In genomic region chr19:32778411-32778810, GRCm38 (mm10) we compare ENCODE assay signal across 27 mouse cellular contexts. TPM values are rescaled to one million over a fixed set of nuclear protein-coding genes. Genes with fewer than 3 reads are reported as not detected.
DNase-seq lines count a peak whose midpoint lies in the region; ATAC-seq and TF ChIP-seq lines count a peak whose summit lies in the region.
"Had no signal": no experiment of that assay in that cellular context is flagged by ENCODE, and none has a peak within 500 bp of the region (broad histone marks: within the 10 kb centered on the region; RNA-seq: fewer than 3 reads in every experiment).

No protein-coding gene starts in this region.

- no peaks in the 10 kb centered on the region for H3K27me3 ChIP-seq in heart, embryonic 12.5 days (replicated peaks)
- no peaks in the 10 kb centered on the region for H3K27me3 ChIP-seq in heart, embryonic 11.5 days (ENCODE audit: control insufficient read depth, insufficient read depth, low read length)
- H3K27me3 ChIP-seq: embryonic facial prominence, embryonic 13.5 days; forebrain, embryonic 12.5 days; heart, embryonic 13.5 days; hindbrain, embryonic 13.5 days had no signal

- ATAC-seq in heart, embryonic 12.5 days (ENCODE audit: insufficient number of reproducible peaks, low FRiP score) = no peak
- no peak for ATAC-seq in heart, embryonic 11.5 days (replicated peaks; ENCODE audit: insufficient number of reproducible peaks, low FRiP score, low TSS enrichment)
- ATAC-seq in frontal cortex, adult (ENCODE audit: low TSS enrichment) = no peak
- ATAC-seq: activated CD4-positive, CD25-positive, alpha-beta regulatory T cell, adult 4 months; CD4-positive, CD25-positive, alpha-beta regulatory T cell, adult 4 months; forebrain, postnatal 0 days; hindbrain, embryonic 16.5 days; intestine, embryonic 16.5 days had no signal

- TF ChIP-seq CTCF in bone marrow macrophage, adult 2 months (IDR thresholded peaks at IDR 0.05; ENCODE audit: low read depth, low read length) = no peak

- H3K36me3 ChIP-seq in heart, embryonic 12.5 days = 0 out of 2 replicates have a peak, but pooled peaks cover 3% of the 10 kb centered on the region
- H3K36me3 ChIP-seq in heart, embryonic 11.5 days (ENCODE audit: control insufficient read depth, insufficient read depth, low read length) = no peaks in the 10 kb centered on the region
- H3K36me3 ChIP-seq in macrophage (ENCODE audit: inconsistent target) = no peaks in the 10 kb centered on the region
- H3K36me3 ChIP-seq: forebrain, embryonic 12.5 days; hindbrain, embryonic 13.5 days had no signal

- no peak overlapping the region for H3K9ac ChIP-seq in heart, embryonic 12.5 days
- no peak overlapping the region for H3K9ac ChIP-seq in heart, embryonic 11.5 days (ENCODE audit: low read depth, low read length)
- H3K9ac ChIP-seq: embryonic facial prominence, embryonic 13.5 days; forebrain, embryonic 12.5 days; forebrain, postnatal 0 days; heart, embryonic 13.5 days; hindbrain, embryonic 13.5 days had no signal

- H3K4me2 ChIP-seq in heart, embryonic 12.5 days = no peak overlapping the region
- H3K4me2 ChIP-seq in heart, embryonic 11.5 days = no peak overlapping the region
- H3K4me2 ChIP-seq: embryonic facial prominence, embryonic 13.5 days; forebrain, embryonic 12.5 days; heart, embryonic 13.5 days; hindbrain, embryonic 13.5 days had no signal

- peaks cover 3% of the 10 kb centered on the region; the same call in 1 of the 2 replicates for H3K4me1 ChIP-seq in heart, embryonic 12.5 days (replicated peaks)
- H3K4me1 ChIP-seq in heart, embryonic 11.5 days (ENCODE audit: control insufficient read depth, insufficient read depth, low read length) = 0 out of 2 replicates have a peak, but pooled peaks cover 5% of the 10 kb centered on the region
- peaks cover 36% of the 10 kb centered on the region for H3K4me1 ChIP-seq in bone marrow macrophage, adult 2 months (ENCODE audit: control insufficient read depth, insufficient read depth, low read length)

- H3K79me2 ChIP-seq in macrophage (ENCODE audit: inconsistent target) = peaks cover 100% of the 10 kb centered on the region

- no peak overlapping the region for H3K4me3 ChIP-seq in heart, embryonic 12.5 days
- H3K4me3 ChIP-seq in heart, embryonic 11.5 days (ENCODE audit: low read depth, low read length) = no peak overlapping the region
- no peak overlapping the region for H3K4me3 ChIP-seq in bone marrow macrophage, adult 2 months (ENCODE audit: insufficient read depth, low read length)
- H3K4me3 ChIP-seq in macrophage (ENCODE audit: inconsistent target) = no peak overlapping the region
- H3K4me3 ChIP-seq: embryonic facial prominence, embryonic 10.5 days; embryonic facial prominence, embryonic 13.5 days; erythroblast, embryonic 14.5 days; forebrain, embryonic 12.5 days; heart, embryonic 13.5 days; hindbrain, embryonic 10.5 days; hindbrain, embryonic 13.5 days had no signal

- no peak for TF ChIP-seq POLR2A in bone marrow macrophage, adult 2 months (IDR thresholded peaks at IDR 0.05; ENCODE audit: borderline replicate concordance, low read depth, low read length)

- DNase-seq in layer of hippocampus, adult 11-12 months (ENCODE audit: low spot score) = peak; percentile 2
- DNase-seq in layer of hippocampus, postnatal 14 days (ENCODE audit: low spot score in 2 of 2) = no peak
- DNase-seq: adrenal gland, adult 8-10 months; adrenal gland, postnatal 25 days; cerebellum, adult 11 months; cerebellum, adult 2 months; cerebellum, adult 9-11 months; cerebellum, postnatal 25 days; forebrain, postnatal 0 days; gastrocnemius, postnatal 25 days; kidney, adult 2 months had no signal

- H3K27ac ChIP-seq in heart, embryonic 12.5 days (ENCODE audit: poor library complexity, severe bottlenecking) = peak overlapping the region; percentile 35; the same call in 1 of the 2 replicates
- H3K27ac ChIP-seq in heart, embryonic 11.5 days (ENCODE audit: low read depth, low read length) = no peak overlapping the region
- peak overlapping the region; percentile 48 for H3K27ac ChIP-seq in bone marrow macrophage, adult 2 months (ENCODE audit: insufficient read depth, low read depth, low read length)
- 0 out of 2 replicates have a peak overlapping the region, but pooled peaks have one; percentile 24 for H3K27ac ChIP-seq in macrophage
- H3K27ac ChIP-seq: embryonic facial prominence, embryonic 10.5 days; embryonic facial prominence, embryonic 13.5 days; forebrain, embryonic 12.5 days; heart, embryonic 13.5 days; hindbrain, embryonic 10.5 days; hindbrain, embryonic 13.5 days had no signal

- no peaks in the 10 kb centered on the region for H3K9me3 ChIP-seq in heart, embryonic 12.5 days (replicated peaks)
- no peaks in the 10 kb centered on the region for H3K9me3 ChIP-seq in heart, embryonic 11.5 days (replicated peaks; ENCODE audit: control insufficient read depth, low read length)
- H3K9me3 ChIP-seq: embryonic facial prominence, embryonic 10.5 days; embryonic facial prominence, embryonic 13.5 days; forebrain, embryonic 12.5 days; heart, embryonic 13.5 days; hindbrain, embryonic 10.5 days; hindbrain, embryonic 13.5 days had no signal

- 35% methylated on average over 2 of the region's 2 CpGs for WGBS in heart, embryonic 12.5 days
- WGBS in heart, embryonic 11.5 days (ENCODE audit: insufficient replicate concordance) = 25% methylated on average over 2 of the region's 2 CpGs
- 40% methylated on average over 2 of the region's 2 CpGs for WGBS in macrophage (ENCODE audit: missing documents)

RNA-seq across cellular contexts. Expression of gene Pten, which starts 21.1 kb away (rescaled TPM):
- polyA plus RNA-seq in heart, embryonic 12.5 days (2016; fragmentation: Nextera tagmentation; extraction: Ambion mirVana) = 6.1 and 7.7 TPM in 2 replicates
- 5.1 and 9.6 TPM in 2 replicates for polyA plus RNA-seq in heart, embryonic 11.5 days (2014; fragmentation: Nextera tagmentation; extraction: Ambion mirVana)
- total RNA-seq in layer of hippocampus, postnatal 14 days (2021) = 100 to 1,000 TPM; 114 to 125 TPM
- 62.7 and 70.4 TPM in 2 replicates for polyA plus RNA-seq in bone marrow macrophage, adult 2 months (2012; ENCODE audit: insufficient read depth, insufficient read length, missing spikeins)
- total RNA-seq in macrophage (2018; cell fraction: chromatin; rRNA removed) = 100 to 1,000 TPM in 15 of 26 experiments, 10 to 100 TPM in 11; 39.0 to 148 (median 112) TPM
- 10 to 100 TPM; 42.6 to 69.1 (median 60.0) TPM for total RNA-seq in macrophage (2018; cell fraction: cytosol; rRNA removed)
- 100 to 1,000 TPM in 9 of 26 experiments, 10 to 100 TPM in 17; 42.5 to 152 (median 84.4) TPM for total RNA-seq in macrophage (2018; cell fraction: nucleus; rRNA removed)
- 29.6 to 30.5 TPM (median 30.4 TPM) in 3 replicates for polyA plus RNA-seq in macrophage (2018)

RNA-seq across cellular contexts. Expression of gene Atad1, which starts 38.8 kb away (rescaled TPM):
- polyA plus RNA-seq in heart, embryonic 12.5 days (2016; fragmentation: Nextera tagmentation; extraction: Ambion mirVana) = 63.1 and 65.3 TPM in 2 replicates
- 60.1 and 65.8 TPM in 2 replicates for polyA plus RNA-seq in heart, embryonic 11.5 days (2014; fragmentation: Nextera tagmentation; extraction: Ambion mirVana)
- 100 to 1,000 TPM in 1 of 2 experiments, 10 to 100 TPM in 1; 95.6 to 110 TPM for total RNA-seq in layer of hippocampus, postnatal 14 days (2021)
- polyA plus RNA-seq in bone marrow macrophage, adult 2 months (2012; ENCODE audit: insufficient read depth, insufficient read length, missing spikeins) = 52.2 and 75.6 TPM in 2 replicates
- 100 to 1,000 TPM in 1 of 26 experiments, 10 to 100 TPM in 25; 25.3 to 161 (median 56.5) TPM for total RNA-seq in macrophage (2018; cell fraction: chromatin; rRNA removed)
- total RNA-seq in macrophage (2018; cell fraction: cytosol; rRNA removed) = 10 to 100 TPM; 52.6 to 75.1 (median 61.2) TPM
- 100 to 1,000 TPM in 12 of 26 experiments, 10 to 100 TPM in 14; 50.2 to 195 (median 95.8) TPM for total RNA-seq in macrophage (2018; cell fraction: nucleus; rRNA removed)
- 49.6 to 65.6 TPM (median 57.5 TPM) in 3 replicates for polyA plus RNA-seq in macrophage (2018)
